Mouse (Mus musculus): Measurements from ENCODE around the gene Zfp444. TPM values are rescaled to one million over a fixed set of nuclear protein-coding genes. Genes with fewer than 3 reads are reported as not detected.

Zfp444 gene
- total RNA-seq (2021) (10 to 100 TPM; 11.0 to 12.7 TPM), polyA plus RNA-seq (2012; rRNA removed) (8.1 and 10.9 TPM in 2 replicates)
- long read RNA-seq, transcript Zfp444-201 (4 exons, 2,467 nt), result major isoform, 7 of 10 reads
- long read RNA-seq, partial matches to known transcripts, result 0 of 10 reads
- long read RNA-seq, other reads (novel, unspliced or antisense), result 1 of 10 reads

DNA sequence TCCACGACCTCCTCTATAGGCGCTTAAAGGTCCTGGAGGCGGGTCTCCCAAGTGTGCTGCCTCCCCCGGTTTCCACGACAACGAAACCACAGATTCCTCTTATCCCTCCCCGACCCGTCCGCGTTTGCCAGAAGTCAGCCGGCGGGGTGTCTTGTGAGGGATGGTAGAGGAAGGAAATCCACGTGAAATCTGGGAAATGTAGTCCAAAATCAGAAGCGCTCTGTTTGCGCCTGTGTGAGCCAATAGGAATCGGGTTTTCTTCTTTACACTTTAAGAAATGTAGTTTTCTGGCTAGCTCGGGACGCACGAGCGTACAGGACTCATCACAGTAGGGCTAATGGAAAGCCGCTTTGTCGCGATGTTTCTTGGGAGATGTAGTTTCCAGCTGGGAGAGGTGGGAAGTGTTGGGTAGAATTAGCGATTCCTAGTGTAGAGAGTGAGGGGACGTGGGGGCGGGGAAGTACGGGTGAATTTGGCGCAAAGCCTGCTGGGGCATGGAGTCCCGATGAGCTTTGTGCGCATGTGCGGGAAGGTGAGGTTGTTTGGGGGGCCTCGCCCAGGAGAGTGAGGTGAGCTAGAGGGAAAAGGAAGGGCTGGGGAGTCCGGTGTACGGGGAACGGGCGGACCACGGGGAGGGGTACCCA, at the start of gene Zfp444:
Zfp444 (plus strand) TSS at position 221 of the 644 bp plus-strand sequence.
- Histone ChIP-seq H3K4me3 (peak within 1 kb of the TSS; percentile 56), H3K27ac (peak within 1 kb of the TSS; percentile 72), H3K4me1 (ENCODE audit: control insufficient read depth, insufficient read depth, low read length) (peaks cover 5% of the 10 kb centered on the region), H3K9ac (ENCODE audit: low read depth, low read length) (peak within 1 kb of the TSS; percentile 56), H3K27me3 (ENCODE audit: control insufficient read depth, insufficient read depth, low read length) (no peaks in the 10 kb centered on the region), H3K36me3 (ENCODE audit: control insufficient read depth, insufficient read depth, low read length) (no peaks in the 10 kb centered on the region), H3K79me2 (replicated peaks; ENCODE audit: control insufficient read depth, insufficient read depth, low read length) (no peaks in the 10 kb centered on the region)
- WGBS, result 1% methylated on average over 37 of the region's 37 CpGs
- intact Hi-C loops (cut with DNase I), result loop anchor here (1.0 to 10.0 kb wide), 5 partner anchors 16 to 953 kb away; partner anchors contain the start of genes Zfp78 and Zfp954
- DNase-seq, result peak; percentile 94 to 96
- no peak for TF ChIP-seq CTCF (IDR thresholded peaks at IDR 0.05)
- TF ChIP-seq EP300 (IDR thresholded peaks at IDR 0.05; ENCODE audit: insufficient read depth, low read depth, low read length), result no peak
- peak; percentile 80 for TF ChIP-seq POLR2A (IDR thresholded peaks at IDR 0.05; ENCODE audit: insufficient read depth, low read depth, low read length)

GRCm38 (mm10) chr7:6126690-6127448, 45.2 kb upstream of the Zfp444 start:
- TF ChIP-seq EP300 (IDR thresholded peaks at IDR 0.05; ENCODE audit: insufficient read depth, low read depth, low read length) (peak; percentile 59; the same call in 1 of the 2 replicates), POLR2A (IDR thresholded peaks at IDR 0.05; ENCODE audit: insufficient read depth, low read depth, low read length) (no peak), CTCF (IDR thresholded peaks at IDR 0.05) (peak; percentile 98)
- H3K4me1 ChIP-seq (ENCODE audit: control insufficient read depth, insufficient read depth, low read length), result no peaks in the 10 kb centered on the region
- no peak overlapping the region for H3K4me3 ChIP-seq
- no peaks in the 10 kb centered on the region for H3K79me2 ChIP-seq (replicated peaks; ENCODE audit: control insufficient read depth, insufficient read depth, low read length)
- H3K9ac ChIP-seq (ENCODE audit: low read depth, low read length), result no peak overlapping the region
- WGBS, result 25% methylated on average over 7 of the region's 7 CpGs
- no peaks in the 10 kb centered on the region for H3K27me3 ChIP-seq (ENCODE audit: control insufficient read depth, insufficient read depth, low read length)
- no peak overlapping the region for H3K27ac ChIP-seq
- DNase-seq, result peak; percentile 76
- H3K36me3 ChIP-seq (ENCODE audit: control insufficient read depth, insufficient read depth, low read length), result no peaks in the 10 kb centered on the region
- intact Hi-C loops (cut with DNase I), result loop anchor here (1.0 kb wide), 2 partner anchors 44 to 64 kb away; no protein-coding TSS in a partner anchor

DNA sequence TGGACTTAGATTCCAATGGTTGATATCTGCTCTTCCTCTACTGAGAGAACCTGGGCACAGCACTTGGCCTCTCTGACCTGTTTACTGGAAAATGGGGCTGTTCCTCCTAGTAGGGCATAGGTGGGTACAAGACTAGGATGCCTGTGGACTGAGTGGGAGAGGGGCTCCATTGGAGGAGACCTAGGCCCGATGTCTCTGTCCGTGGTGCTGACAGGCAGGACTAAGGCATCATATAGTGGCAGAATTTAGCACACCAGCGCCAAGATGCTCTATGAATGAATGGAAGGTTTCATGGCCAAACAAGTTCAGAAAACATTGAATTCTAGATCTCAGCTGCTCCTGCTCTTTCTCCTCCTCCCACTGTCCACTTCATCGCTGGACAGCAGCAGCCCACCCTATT, 41.7 kb upstream of the Zfp444 start:
- Histone ChIP-seq H3K27me3 (ENCODE audit: control insufficient read depth, insufficient read depth, low read length) (no peaks in the 10 kb centered on the region), H3K4me1 (ENCODE audit: control insufficient read depth, insufficient read depth, low read length) (no peaks in the 10 kb centered on the region), H3K36me3 (ENCODE audit: control insufficient read depth, insufficient read depth, low read length) (no peaks in the 10 kb centered on the region), H3K79me2 (replicated peaks; ENCODE audit: control insufficient read depth, insufficient read depth, low read length) (0 out of 2 replicates have a peak, but pooled peaks cover 1% of the 10 kb centered on the region), H3K27ac (no peak overlapping the region), H3K9ac (ENCODE audit: low read depth, low read length) (no peak overlapping the region), H3K4me3 (no peak overlapping the region)
- 48% methylated on average over 4 of the region's 4 CpGs for WGBS
- intact Hi-C loops (cut with DNase I), result no loop called here
- no peak for TF ChIP-seq EP300 (IDR thresholded peaks at IDR 0.05; ENCODE audit: insufficient read depth, low read depth, low read length)
- TF ChIP-seq POLR2A (IDR thresholded peaks at IDR 0.05; ENCODE audit: insufficient read depth, low read depth, low read length), result no peak
- no peak for TF ChIP-seq CTCF (IDR thresholded peaks at IDR 0.05)
- no peak for DNase-seq

- H3K27ac ChIP-seq, result no peak overlapping the region
- no peak for DNase-seq
- no peaks in the 10 kb centered on the region for H3K4me1 ChIP-seq (ENCODE audit: control insufficient read depth, insufficient read depth, low read length)
- 0 out of 2 replicates have a peak, but pooled peaks cover 1% of the 10 kb centered on the region for H3K79me2 ChIP-seq (replicated peaks; ENCODE audit: control insufficient read depth, insufficient read depth, low read length)
- H3K4me3 ChIP-seq, result no peak overlapping the region
- 90% methylated on average over 30 of the region's 30 CpGs for WGBS
- TF ChIP-seq CTCF (IDR thresholded peaks at IDR 0.05), result no peak
- TF ChIP-seq POLR2A (IDR thresholded peaks at IDR 0.05; ENCODE audit: insufficient read depth, low read depth, low read length), result no peak
- TF ChIP-seq EP300 (IDR thresholded peaks at IDR 0.05; ENCODE audit: insufficient read depth, low read depth, low read length), result no peak
- intact Hi-C loops (cut with DNase I), result no loop called here
- no peaks in the 10 kb centered on the region for H3K27me3 ChIP-seq (ENCODE audit: control insufficient read depth, insufficient read depth, low read length)
- no peaks in the 10 kb centered on the region for H3K36me3 ChIP-seq (ENCODE audit: control insufficient read depth, insufficient read depth, low read length)
- H3K9ac ChIP-seq (ENCODE audit: low read depth, low read length), result no peak overlapping the region
Measured at GRCm38 (mm10) chr7:6132646-6133045, 39.4 kb upstream of the Zfp444 start.

DNA sequence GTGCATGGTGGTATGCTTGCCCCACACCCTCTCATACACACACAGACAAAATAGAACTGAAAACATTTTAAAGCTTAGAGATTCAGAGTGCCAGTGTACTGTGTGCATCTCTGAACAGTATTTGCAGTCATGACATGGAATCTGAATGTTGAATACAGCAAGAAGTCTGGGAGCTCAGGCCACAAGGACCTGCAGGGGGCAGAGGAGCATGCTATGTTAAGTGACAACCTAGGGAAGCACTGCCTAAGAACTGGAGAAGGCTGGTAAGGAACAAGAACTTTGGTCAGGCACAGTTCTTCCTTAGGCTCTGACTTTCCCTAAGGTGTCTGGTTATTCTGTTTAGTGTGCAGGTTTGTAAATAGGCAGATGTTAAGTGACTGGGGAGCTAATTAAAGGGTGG, 35.5 kb upstream of the Zfp444 start:
- H3K27me3 ChIP-seq (ENCODE audit: control insufficient read depth, insufficient read depth, low read length), result no peaks in the 10 kb centered on the region
- no peak overlapping the region for H3K4me3 ChIP-seq
- DNase-seq, result no peak
- no peak overlapping the region for H3K9ac ChIP-seq (ENCODE audit: low read depth, low read length)
- no peaks in the 10 kb centered on the region for H3K36me3 ChIP-seq (ENCODE audit: control insufficient read depth, insufficient read depth, low read length)
- no peak overlapping the region for H3K27ac ChIP-seq
- H3K79me2 ChIP-seq (replicated peaks; ENCODE audit: control insufficient read depth, insufficient read depth, low read length), result 0 out of 2 replicates have a peak, but pooled peaks cover 1% of the 10 kb centered on the region
- intact Hi-C loops (cut with DNase I), result no loop called here
- peak; percentile 41 for TF ChIP-seq CTCF (IDR thresholded peaks at IDR 0.05)
- no peak for TF ChIP-seq EP300 (IDR thresholded peaks at IDR 0.05; ENCODE audit: insufficient read depth, low read depth, low read length)
- H3K4me1 ChIP-seq (ENCODE audit: control insufficient read depth, insufficient read depth, low read length), result no peaks in the 10 kb centered on the region

Measured in heart, adult 2 months (tissue).